Mouse (Mus musculus): Measurements from ENCODE around the gene Ing2. TPM values are rescaled to one million over a fixed set of nuclear protein-coding genes. Genes with fewer than 3 reads are reported as not detected.

The Ing2 gene
- total RNA-seq, 2 experiments from 2014 or later, result 22.9 to 52.0 TPM

Other genes starting within 250 kb of the Ing2 start
- 2.4 and 3.2 TPM in 2 replicates for gene Stox2, start 229.2 kb downstream of the Ing2 start, total RNA-seq (2014; fragmentation: Nextera tagmentation)
- 1.0 and 1.9 TPM in 2 replicates for gene Stox2, start 229.2 kb downstream of the Ing2 start, total RNA-seq (2017)
- gene Trappc11, start 142.1 kb downstream of the Ing2 start, total RNA-seq (2014; fragmentation: Nextera tagmentation), result 27.6 and 28.7 TPM in 2 replicates
- 38.9 and 40.7 TPM in 2 replicates for gene Trappc11, start 142.1 kb downstream of the Ing2 start, total RNA-seq (2017)
- gene Rwdd4a, start 141.9 kb downstream of the Ing2 start, total RNA-seq (2014; fragmentation: Nextera tagmentation), result 34.4 and 46.9 TPM in 2 replicates
- 36.8 and 42.6 TPM in 2 replicates for gene Rwdd4a, start 141.9 kb downstream of the Ing2 start, total RNA-seq (2017)
- 13.2 and 13.9 TPM in 2 replicates for gene Cdkn2aip, start 38.4 kb upstream of the Ing2 start, total RNA-seq (2014; fragmentation: Nextera tagmentation)
- gene Cdkn2aip, start 38.4 kb upstream of the Ing2 start, total RNA-seq (2017), result 19.7 and 26.5 TPM in 2 replicates
- not detected in 2 replicates for gene Cldn24, start 146.6 kb upstream of the Ing2 start, total RNA-seq (2014; fragmentation: Nextera tagmentation)
- not detected in 2 replicates for gene Cldn24, start 146.6 kb upstream of the Ing2 start, total RNA-seq (2017)
- gene Cldn22, start 148.9 kb upstream of the Ing2 start, total RNA-seq (2014; fragmentation: Nextera tagmentation), result not detected in 2 replicates
- gene Cldn22, start 148.9 kb upstream of the Ing2 start, total RNA-seq (2017), result not detected in 2 replicates